Mouse (Mus musculus): ENCODE data around the gene Parp3. TPM values are rescaled to one million over a fixed set of nuclear protein-coding genes. Genes with fewer than 3 reads are reported as not detected.
"Not testable (repeated sequence)": the region's sequence is repeated elsewhere in the genome, so short reads cannot be mapped to it uniquely, and the experiment has no call there.

Gene Parp3
- polyA plus RNA-seq, 1 experiment from 2014 or later = 0.76 TPM

- H3K4me3 ChIP-seq (replicated peaks; ENCODE audit: low read depth, low read length) = no peak within 1 kb of the TSS
- H3K36me3 ChIP-seq (ENCODE audit: control insufficient read depth, insufficient read depth, low read length) = no peaks in the 10 kb centered on the region
- no peak within 1 kb of the TSS for H3K4me2 ChIP-seq (ENCODE audit: low read length)
- no peak within 1 kb of the TSS for H3K27ac ChIP-seq (replicated peaks; ENCODE audit: low read depth, low read length)
- no peaks in the 10 kb centered on the region for H3K4me1 ChIP-seq (ENCODE audit: control insufficient read depth, insufficient read depth, low read length)
- 96% methylated on average over 6 of the region's 6 CpGs for WGBS
- no peak within 1 kb of the TSS for H3K9ac ChIP-seq (replicated peaks; ENCODE audit: low read length)
- H3K27me3 ChIP-seq (ENCODE audit: control insufficient read depth, insufficient read depth, low read length) = no peaks in the 10 kb centered on the region
- no peaks in the 10 kb centered on the region for H3K9me3 ChIP-seq (ENCODE audit: control insufficient read depth, low read length)
- DNase-seq = no peak
- no peak for ATAC-seq (ENCODE audit: low FRiP score, low TSS enrichment)
Observed at GRCm38 (mm10) chr9:106499667-106500066, 22.9 kb upstream of the Parp3 start, which contains the start of gene Iqcf1. Gene Iqcf1 (plus strand): TSS chr9:106499967.

- WGBS = 85% methylated on average over 6 of the region's 6 CpGs
- not testable (repeated sequence) for DNase-seq; H3K4me1 ChIP-seq (ENCODE audit: control insufficient read depth, insufficient read depth, low read length)
Observed at GRCm38 (mm10) chr9:106487602-106488001, 10.9 kb upstream of the Parp3 start.

DNA sequence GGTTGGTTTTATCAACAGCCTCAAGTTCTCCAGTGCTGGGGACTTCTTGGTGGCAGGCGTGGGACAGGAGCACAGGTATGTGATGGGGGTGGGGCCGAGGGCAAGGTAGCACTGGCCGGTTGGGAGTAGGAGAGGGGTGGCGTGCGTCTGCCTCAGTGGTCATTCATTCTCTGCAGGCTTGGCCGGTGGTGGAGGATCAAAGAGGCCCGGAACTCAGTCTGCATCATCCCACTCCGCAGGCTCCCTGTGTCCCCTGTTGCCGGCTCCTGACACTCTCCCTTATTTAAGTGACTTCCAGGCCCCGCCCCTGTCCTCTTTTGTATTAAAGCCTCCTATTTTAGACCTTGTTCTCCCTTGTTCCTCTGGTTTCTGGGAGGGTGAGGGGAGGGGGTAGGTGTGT lies 8.3 kb upstream of the Parp3 start:
- no peak for DNase-seq
- ATAC-seq (ENCODE audit: low FRiP score, low TSS enrichment) = no peak
- Histone ChIP-seq H3K4me3 (replicated peaks; ENCODE audit: low read depth, low read length) (no peak overlapping the region), H3K9me3 (ENCODE audit: control insufficient read depth, low read length) (no peaks in the 10 kb centered on the region), H3K4me2 (ENCODE audit: low read length) (no peak overlapping the region), H3K27me3 (ENCODE audit: control insufficient read depth, insufficient read depth, low read length) (no peaks in the 10 kb centered on the region), H3K36me3 (ENCODE audit: control insufficient read depth, insufficient read depth, low read length) (peaks cover 60% of the 10 kb centered on the region), H3K4me1 (ENCODE audit: control insufficient read depth, insufficient read depth, low read length) (no peaks in the 10 kb centered on the region), H3K27ac (replicated peaks; ENCODE audit: low read depth, low read length) (no peak overlapping the region), H3K9ac (replicated peaks; ENCODE audit: low read length) (no peak overlapping the region)
- WGBS = 80% methylated on average over 10 of the region's 10 CpGs

More at GRCm38 (mm10) chr9:106487602-106488001, 10.9 kb upstream of the Parp3 start:
- H3K27ac ChIP-seq (replicated peaks; ENCODE audit: low read depth, low read length); H3K9me3 ChIP-seq (ENCODE audit: control insufficient read depth, low read length); H3K4me2 ChIP-seq (ENCODE audit: low read length); H3K9ac ChIP-seq (replicated peaks; ENCODE audit: low read length); ATAC-seq (ENCODE audit: low FRiP score, low TSS enrichment); H3K27me3 ChIP-seq (ENCODE audit: control insufficient read depth, insufficient read depth, low read length); H3K4me3 ChIP-seq (replicated peaks; ENCODE audit: low read depth, low read length): not testable (repeated sequence)
- peaks cover 40% of the 10 kb centered on the region for H3K36me3 ChIP-seq (ENCODE audit: control insufficient read depth, insufficient read depth, low read length)

DNA sequence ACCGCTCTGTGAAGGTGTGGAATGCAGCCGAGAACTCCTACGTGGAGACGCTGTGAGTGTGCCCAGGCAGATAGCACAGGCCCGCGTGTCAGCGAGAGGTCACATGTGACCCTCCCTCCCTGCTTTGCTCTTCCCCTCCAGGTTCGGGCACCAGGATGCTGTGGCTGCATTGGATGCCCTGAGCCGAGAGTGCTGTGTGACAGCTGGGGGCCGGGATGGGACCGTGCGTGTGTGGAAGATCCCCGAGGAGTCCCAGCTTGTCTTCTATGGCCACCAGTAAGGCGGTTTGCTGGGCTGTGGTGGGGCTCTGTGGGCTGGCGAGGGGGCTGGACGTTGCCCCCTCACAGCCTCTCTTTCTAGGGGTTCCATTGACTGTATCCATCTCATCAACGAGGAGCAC lies 6.9 kb upstream of the Parp3 start:
- H3K4me2 ChIP-seq (ENCODE audit: low read length) = no peak overlapping the region
- H3K27ac ChIP-seq (replicated peaks; ENCODE audit: low read depth, low read length) = no peak overlapping the region
- ATAC-seq (ENCODE audit: low FRiP score, low TSS enrichment) (no peak), DNase-seq (no peak)
- no peaks in the 10 kb centered on the region for H3K27me3 ChIP-seq (ENCODE audit: control insufficient read depth, insufficient read depth, low read length)
- H3K4me1 ChIP-seq (ENCODE audit: control insufficient read depth, insufficient read depth, low read length) = no peaks in the 10 kb centered on the region
- no peak overlapping the region for H3K9ac ChIP-seq (replicated peaks; ENCODE audit: low read length)
- H3K36me3 ChIP-seq (ENCODE audit: control insufficient read depth, insufficient read depth, low read length) = peaks cover 60% of the 10 kb centered on the region
- no peak overlapping the region for H3K4me3 ChIP-seq (replicated peaks; ENCODE audit: low read depth, low read length)
- 93% methylated on average over 17 of the region's 17 CpGs for WGBS
- no peaks in the 10 kb centered on the region for H3K9me3 ChIP-seq (ENCODE audit: control insufficient read depth, low read length)

GRCm38 (mm10) chr9:106483136-106483535 lies 6.4 kb upstream of the Parp3 start:
- H3K27me3 ChIP-seq (ENCODE audit: control insufficient read depth, insufficient read depth, low read length) = no peaks in the 10 kb centered on the region
- no peak overlapping the region for H3K4me3 ChIP-seq (replicated peaks; ENCODE audit: low read depth, low read length)
- WGBS = 95% methylated on average over 10 of the region's 10 CpGs
- H3K4me1 ChIP-seq (ENCODE audit: control insufficient read depth, insufficient read depth, low read length) = peaks cover under 1% of the 10 kb centered on the region
- H3K27ac ChIP-seq (replicated peaks; ENCODE audit: low read depth, low read length) = no peak overlapping the region
- no peak for DNase-seq
- peaks cover 60% of the 10 kb centered on the region for H3K36me3 ChIP-seq (ENCODE audit: control insufficient read depth, insufficient read depth, low read length)
- no peak overlapping the region for H3K9ac ChIP-seq (replicated peaks; ENCODE audit: low read length)
- no peak for ATAC-seq (ENCODE audit: low FRiP score, low TSS enrichment)
- H3K9me3 ChIP-seq (ENCODE audit: control insufficient read depth, low read length) = no peaks in the 10 kb centered on the region
- no peak overlapping the region for H3K4me2 ChIP-seq (ENCODE audit: low read length)

DNA sequence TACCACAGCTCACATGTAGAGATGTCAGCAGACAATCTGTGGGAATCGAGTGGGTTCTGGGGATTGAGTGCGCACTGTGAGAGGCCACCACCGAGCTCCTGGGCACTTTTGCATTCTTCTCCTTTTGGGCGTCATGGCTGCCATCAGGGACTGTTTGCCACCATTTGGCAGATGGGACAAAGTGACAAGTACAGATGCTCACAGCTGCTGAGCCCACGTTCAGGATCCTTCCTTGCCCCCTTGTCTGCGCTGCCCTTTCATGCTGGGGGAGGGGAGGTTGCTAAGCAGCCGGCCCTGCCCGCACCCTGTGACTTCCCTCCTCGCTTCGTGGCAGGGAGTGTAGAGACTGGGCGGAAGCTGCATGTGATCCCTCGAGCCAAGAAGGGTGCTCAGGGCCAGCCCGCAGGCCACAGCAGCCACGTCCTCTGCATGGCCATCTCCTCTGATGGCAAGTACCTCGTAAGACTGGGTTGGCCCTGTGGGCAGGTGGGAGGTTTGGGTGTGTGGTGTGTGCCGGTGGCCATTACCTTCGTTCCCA lies 5.9 kb upstream of the Parp3 start:
- no peak overlapping the region for H3K4me3 ChIP-seq (replicated peaks; ENCODE audit: low read depth, low read length)
- 91% methylated on average over 17 of the region's 17 CpGs for WGBS
- H3K9ac ChIP-seq (replicated peaks; ENCODE audit: low read length) = no peak overlapping the region
- peaks cover 60% of the 10 kb centered on the region for H3K36me3 ChIP-seq (ENCODE audit: control insufficient read depth, insufficient read depth, low read length)
- no peak for DNase-seq
- H3K4me2 ChIP-seq (ENCODE audit: low read length) = no peak overlapping the region
- no peaks in the 10 kb centered on the region for H3K9me3 ChIP-seq (ENCODE audit: control insufficient read depth, low read length)
- peaks cover 6% of the 10 kb centered on the region for H3K4me1 ChIP-seq (ENCODE audit: control insufficient read depth, insufficient read depth, low read length)
- H3K27me3 ChIP-seq (ENCODE audit: control insufficient read depth, insufficient read depth, low read length) = no peaks in the 10 kb centered on the region
- no peak for ATAC-seq (ENCODE audit: low FRiP score, low TSS enrichment)
- no peak overlapping the region for H3K27ac ChIP-seq (replicated peaks; ENCODE audit: low read depth, low read length)

DNA sequence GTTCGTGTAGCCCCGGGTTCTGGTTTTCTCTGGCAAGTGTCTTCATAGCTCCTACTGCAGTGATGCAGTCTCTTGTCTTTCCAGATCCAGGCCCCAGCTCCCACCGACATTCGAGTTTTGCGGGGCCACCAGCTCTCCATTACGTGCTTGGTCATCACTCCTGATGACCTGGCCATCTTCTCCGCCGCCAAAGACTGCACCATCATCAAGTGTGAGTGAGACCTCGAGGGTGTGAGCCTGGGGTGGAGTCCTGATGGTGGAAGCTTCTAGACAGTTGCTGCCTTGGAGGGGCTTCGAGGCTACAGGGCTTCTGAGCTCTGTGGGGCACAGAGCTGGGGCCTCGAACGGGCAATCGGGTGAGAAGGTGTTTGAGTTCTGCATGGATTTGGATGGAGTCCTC lies 4.9 kb upstream of the Parp3 start:
- DNase-seq = no peak
- Histone ChIP-seq H3K4me3 (replicated peaks; ENCODE audit: low read depth, low read length) (no peak overlapping the region), H3K9ac (replicated peaks; ENCODE audit: low read length) (no peak overlapping the region), H3K4me1 (ENCODE audit: control insufficient read depth, insufficient read depth, low read length) (peaks cover 8% of the 10 kb centered on the region), H3K27me3 (ENCODE audit: control insufficient read depth, insufficient read depth, low read length) (no peaks in the 10 kb centered on the region), H3K4me2 (ENCODE audit: low read length) (no peak overlapping the region), H3K36me3 (ENCODE audit: control insufficient read depth, insufficient read depth, low read length) (peaks cover 60% of the 10 kb centered on the region), H3K9me3 (ENCODE audit: control insufficient read depth, low read length) (no peaks in the 10 kb centered on the region), H3K27ac (replicated peaks; ENCODE audit: low read depth, low read length) (no peak overlapping the region)
- 96% methylated on average over 13 of the region's 13 CpGs for WGBS
- no peak for ATAC-seq (ENCODE audit: low FRiP score, low TSS enrichment)

- no peak for ATAC-seq (ENCODE audit: low FRiP score, low TSS enrichment)
- H3K36me3 ChIP-seq (ENCODE audit: control insufficient read depth, insufficient read depth, low read length) = peaks cover 56% of the 10 kb centered on the region
Observed at GRCm38 (mm10) chr9:106481075-106481474, 4.3 kb upstream of the Parp3 start.

DNA sequence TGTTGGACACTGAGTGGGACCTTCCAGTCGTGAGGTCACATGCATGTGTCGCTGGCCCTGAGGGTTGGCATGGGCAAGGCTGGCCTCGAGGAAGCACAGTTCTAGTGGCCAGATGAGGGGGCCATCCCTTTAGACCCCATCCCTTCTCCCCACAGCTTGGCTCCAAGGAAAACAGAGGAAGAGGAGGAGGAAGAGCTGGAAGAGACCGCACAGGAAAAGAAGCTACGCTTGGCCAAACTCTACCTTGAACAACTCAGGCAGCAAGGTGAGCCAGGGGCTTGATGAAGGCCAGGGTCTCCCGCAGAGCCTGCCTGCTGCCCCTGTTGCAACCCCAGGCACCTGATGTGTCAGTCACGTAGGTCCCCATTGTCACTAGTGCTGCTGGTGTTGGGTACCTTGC lies 3.8 kb upstream of the Parp3 start:
- peaks cover 50% of the 10 kb centered on the region for H3K36me3 ChIP-seq (ENCODE audit: control insufficient read depth, insufficient read depth, low read length)
- H3K9ac ChIP-seq (replicated peaks; ENCODE audit: low read length) = no peak overlapping the region
- 97% methylated on average over 7 of the region's 7 CpGs for WGBS
- no peaks in the 10 kb centered on the region for H3K9me3 ChIP-seq (ENCODE audit: control insufficient read depth, low read length)
- no peaks in the 10 kb centered on the region for H3K27me3 ChIP-seq (ENCODE audit: control insufficient read depth, insufficient read depth, low read length)
- no peak overlapping the region for H3K4me3 ChIP-seq (replicated peaks; ENCODE audit: low read depth, low read length)
- no peak overlapping the region for H3K4me2 ChIP-seq (ENCODE audit: low read length)
- no peak overlapping the region for H3K27ac ChIP-seq (replicated peaks; ENCODE audit: low read depth, low read length)
- ATAC-seq (ENCODE audit: low FRiP score, low TSS enrichment) = no peak
- H3K4me1 ChIP-seq (ENCODE audit: control insufficient read depth, insufficient read depth, low read length) = peaks cover 8% of the 10 kb centered on the region
- DNase-seq = no peak

More at GRCm38 (mm10) chr9:106481075-106481474, 4.3 kb upstream of the Parp3 start:
- Histone ChIP-seq H3K4me3 (replicated peaks; ENCODE audit: low read depth, low read length) (no peak overlapping the region), H3K27me3 (ENCODE audit: control insufficient read depth, insufficient read depth, low read length) (no peaks in the 10 kb centered on the region), H3K27ac (replicated peaks; ENCODE audit: low read depth, low read length) (no peak overlapping the region), H3K9me3 (ENCODE audit: control insufficient read depth, low read length) (no peaks in the 10 kb centered on the region), H3K4me2 (ENCODE audit: low read length) (no peak overlapping the region), H3K9ac (replicated peaks; ENCODE audit: low read length) (no peak overlapping the region), H3K4me1 (ENCODE audit: control insufficient read depth, insufficient read depth, low read length) (peaks cover 8% of the 10 kb centered on the region)
- WGBS = 97% methylated on average over 15 of the region's 15 CpGs
- no peak for DNase-seq
